Mouse (Mus musculus) bone marrow macrophage, adult 2 months (primary cell): Measurements from ENCODE around the gene Hexim1.

ENCODE experiments used
- CTCF ChIP-seq: IDR thresholded peaks from 2 replicates; pipeline ENCODE4 v1.5.1; 2012; ENCODE audit warnings: low read depth, mild to moderate bottlenecking, low read length, moderate library complexity
- POLR2A ChIP-seq: IDR thresholded peaks from 2 replicates; pipeline ENCODE4 v1.6.1; 2012; ENCODE audit warnings: mild to moderate bottlenecking, low read depth, low read length, borderline replicate concordance

DNA sequence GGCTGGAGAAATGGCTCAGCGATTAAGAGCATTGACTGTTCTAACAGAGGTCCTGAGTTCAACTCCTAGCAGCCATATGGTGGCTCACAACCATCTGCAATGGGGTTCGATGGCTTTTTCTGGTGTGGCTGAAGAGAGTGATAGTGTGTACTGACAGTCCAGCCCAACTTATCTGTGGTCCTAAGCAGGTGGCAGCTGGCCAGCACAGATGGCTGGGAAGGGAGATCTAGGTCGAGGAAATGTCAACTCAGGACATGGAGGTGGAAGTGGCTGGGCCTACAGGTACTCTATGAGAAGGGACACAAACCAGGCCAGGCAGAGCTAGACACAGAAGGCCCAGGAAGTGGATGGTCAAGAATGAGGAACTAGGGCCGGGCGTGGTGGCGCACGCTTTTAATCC lies 40.0 kb upstream of the Hexim1 start:
- TF ChIP-seq CTCF: no peak
- TF ChIP-seq POLR2A: no peak
